ENCODE assay signal across 19 mouse cellular contexts in genomic region chr11:114666786-114667185, GRCm38 (mm10). TPM values are rescaled to one million over a fixed set of nuclear protein-coding genes. Genes with fewer than 3 reads are reported as not detected.
A peak's percentile ranks its signal among the peaks of the same experiment; 100 is the strongest.
DNase-seq lines count a peak whose midpoint lies in the region; ATAC-seq and TF ChIP-seq lines count a peak whose summit lies in the region.
"Had no signal": no experiment of that assay in that cellular context is flagged by ENCODE, and none has a peak within 500 bp of the region (broad histone marks: within the 10 kb centered on the region; RNA-seq: fewer than 3 reads in every experiment).

No protein-coding gene starts in this region.

- intact Hi-C loops in gastrocnemius, adult 2 months (cut with DNase I): no loop called here

- H3K4me2 ChIP-seq in embryonic facial prominence, embryonic 11.5 days (ENCODE audit: low read depth, low read length): peak overlapping the region; percentile 8; the same call in 1 of the 2 replicates
- no peak overlapping the region for H3K4me2 ChIP-seq in neural tube, embryonic 13.5 days
- H3K4me2 ChIP-seq: embryonic facial prominence, embryonic 13.5 days; forebrain, embryonic 13.5 days; heart, embryonic 13.5 days had no signal

- H3K79me2 ChIP-seq in MEL (ENCODE audit: control insufficient read depth, insufficient read depth, low read length, poor library complexity): peaks cover 26% of the 10 kb centered on the region

- WGBS in embryonic facial prominence, embryonic 11.5 days: 7% methylated on average over 13 of the region's 13 CpGs
- 13% methylated on average over 13 of the region's 13 CpGs for WGBS in embryonic facial prominence, embryonic 10.5 days
- 14% methylated on average over 13 of the region's 13 CpGs for WGBS in neural tube, embryonic 13.5 days

- no peaks in the 10 kb centered on the region for H3K4me1 ChIP-seq in embryonic facial prominence, embryonic 11.5 days (ENCODE audit: control insufficient read depth, insufficient read depth, low read length)
- H3K4me1 ChIP-seq in embryonic facial prominence, embryonic 10.5 days: peaks cover 25% of the 10 kb centered on the region
- peaks cover 28% of the 10 kb centered on the region for H3K4me1 ChIP-seq in neural tube, embryonic 13.5 days (replicated peaks)
- H3K4me1 ChIP-seq in ES-Bruce4 (ENCODE audit: control insufficient read depth, insufficient read depth, low read length) (no peaks in the 10 kb centered on the region), MEL (ENCODE audit: control insufficient read depth in 1 of 2, insufficient read depth in 2 of 2, low read length in 2 of 2) (peaks cover 8 to 16% of the 10 kb centered on the region in 2 experiments; a peak in 3 of 4 replicates)

- H3K27ac ChIP-seq in embryonic facial prominence, embryonic 11.5 days (replicated peaks; ENCODE audit: low read depth, low read length): no peak overlapping the region
- H3K27ac ChIP-seq in embryonic facial prominence, embryonic 10.5 days (replicated peaks): no peak overlapping the region
- H3K27ac ChIP-seq in neural tube, embryonic 13.5 days (replicated peaks): no peak overlapping the region
- peak overlapping the region; percentile 75 for H3K27ac ChIP-seq in ES-Bruce4 (ENCODE audit: insufficient read depth, low read length)
- H3K27ac ChIP-seq in MEL (ENCODE audit: control insufficient read depth, low read depth, low read length): peak overlapping the region; percentile 83
- no peak overlapping the region for H3K27ac ChIP-seq in gastrocnemius, adult 2 months
- H3K27ac ChIP-seq: embryonic facial prominence, embryonic 13.5 days; forebrain, embryonic 13.5 days; heart, embryonic 13.5 days had no signal

- TF ChIP-seq CTCF in ES-Bruce4 (IDR thresholded peaks at IDR 0.05; ENCODE audit: low read depth, low read length) (no peak), MEL (IDR thresholded peaks at IDR 0.05 in 2 of 3, conservative IDR thresholded peaks at IDR 0.05 in 1 of 3; ENCODE audit: control insufficient read depth in 1 of 3, insufficient read depth in 1 of 3, low read depth in 2 of 3, low read length in 3 of 3, poor library complexity in 1 of 3, severe bottlenecking in 1 of 3) (no peak)
- no peak for TF ChIP-seq CTCF in gastrocnemius, adult 2 months (IDR thresholded peaks at IDR 0.05)

- H3K4me3 ChIP-seq in embryonic facial prominence, embryonic 11.5 days (ENCODE audit: low read depth, low read length): no peak overlapping the region
- no peak overlapping the region for H3K4me3 ChIP-seq in embryonic facial prominence, embryonic 10.5 days
- no peak overlapping the region for H3K4me3 ChIP-seq in neural tube, embryonic 13.5 days
- H3K4me3 ChIP-seq in ES-Bruce4 (ENCODE audit: low read depth, low read length): peak overlapping the region; percentile 57
- peak overlapping the region; percentile 50 to 65 for H3K4me3 ChIP-seq in MEL (ENCODE audit: control insufficient read depth in 1 of 2, insufficient read depth in 1 of 2, low read depth in 2 of 2, low read length in 2 of 2)
- H3K4me3 ChIP-seq in gastrocnemius, adult 2 months: no peak overlapping the region
- H3K4me3 ChIP-seq: embryonic facial prominence, embryonic 13.5 days; forebrain, embryonic 13.5 days; heart, embryonic 13.5 days had no signal

- no peaks in the 10 kb centered on the region for H3K9me3 ChIP-seq in embryonic facial prominence, embryonic 11.5 days (replicated peaks; ENCODE audit: control insufficient read depth, low read length)
- no peaks in the 10 kb centered on the region for H3K9me3 ChIP-seq in embryonic facial prominence, embryonic 10.5 days
- no peaks in the 10 kb centered on the region for H3K9me3 ChIP-seq in neural tube, embryonic 13.5 days
- H3K9me3 ChIP-seq in ES-Bruce4 (replicated peaks; ENCODE audit: control insufficient read depth, insufficient read depth, low read length, poor library complexity, severe bottlenecking): no peaks in the 10 kb centered on the region
- H3K9me3 ChIP-seq in MEL (replicated peaks; ENCODE audit: insufficient read depth, low read length): no peaks in the 10 kb centered on the region
- H3K9me3 ChIP-seq: embryonic facial prominence, embryonic 13.5 days; forebrain, embryonic 13.5 days; heart, embryonic 13.5 days had no signal

- TF ChIP-seq EP300 in ES-Bruce4 (IDR thresholded peaks at IDR 0.05; ENCODE audit: insufficient read depth, low read depth, low read length): no peak
- no peak for TF ChIP-seq EP300 in MEL (IDR thresholded peaks at IDR 0.05; ENCODE audit: low read depth in 1 of 2, low read length in 2 of 2)

- TF ChIP-seq POLR2A in ES-Bruce4 (IDR thresholded peaks at IDR 0.05; ENCODE audit: insufficient read depth, low read length) (no peak), MEL (IDR thresholded peaks at IDR 0.05; ENCODE audit: control insufficient read depth in 1 of 2, insufficient read depth in 1 of 2, low read depth in 1 of 2, low read length in 2 of 2, poor library complexity in 1 of 2) (no peak; a peak in 1 of 4 replicates)

- H3K36me3 ChIP-seq in embryonic facial prominence, embryonic 11.5 days (replicated peaks; ENCODE audit: control insufficient read depth, insufficient read depth, low read depth, low read length): no peaks in the 10 kb centered on the region; the same call in 1 of the 2 replicates
- H3K36me3 ChIP-seq in embryonic facial prominence, embryonic 10.5 days (replicated peaks): peaks cover 22% of the 10 kb centered on the region
- peaks cover 18% of the 10 kb centered on the region for H3K36me3 ChIP-seq in neural tube, embryonic 13.5 days
- peaks cover 28% of the 10 kb centered on the region for H3K36me3 ChIP-seq in ES-Bruce4 (ENCODE audit: control insufficient read depth, insufficient read depth, low read length, poor library complexity, severe bottlenecking)
- H3K36me3 ChIP-seq in MEL (ENCODE audit: control insufficient read depth in 1 of 2, insufficient read depth in 2 of 2, low read length in 2 of 2): peaks cover 12 to 14% of the 10 kb centered on the region in 2 experiments

- H3K27me3 ChIP-seq in embryonic facial prominence, embryonic 11.5 days (ENCODE audit: control insufficient read depth, insufficient read depth, low read length): no peaks in the 10 kb centered on the region
- H3K27me3 ChIP-seq in embryonic facial prominence, embryonic 10.5 days (replicated peaks; ENCODE audit: low read depth, poor library complexity, severe bottlenecking): peaks cover 18% of the 10 kb centered on the region
- H3K27me3 ChIP-seq in neural tube, embryonic 13.5 days: peaks cover 3% of the 10 kb centered on the region; the same call in 1 of the 2 replicates
- H3K27me3 ChIP-seq in ES-Bruce4 (ENCODE audit: control insufficient read depth, insufficient read depth, low read length, poor library complexity, severe bottlenecking) (no peaks in the 10 kb centered on the region), MEL (ENCODE audit: control insufficient read depth in 1 of 2, insufficient read depth in 2 of 2, low read length in 2 of 2) (no peaks in the 10 kb centered on the region)

- no peak for TF ChIP-seq RAD21 in MEL (IDR thresholded peaks at IDR 0.05; ENCODE audit: low read depth, low read length)

- H3K9ac ChIP-seq in embryonic facial prominence, embryonic 11.5 days (replicated peaks; ENCODE audit: low read length): no peak overlapping the region
- H3K9ac ChIP-seq in neural tube, embryonic 13.5 days: 0 out of 2 replicates have a peak overlapping the region, but pooled peaks have one; percentile 17
- H3K9ac ChIP-seq in ES-Bruce4 (ENCODE audit: low read depth, poor library complexity, severe bottlenecking) (peak overlapping the region; percentile 63), MEL (ENCODE audit: control insufficient read depth, low read depth, low read length, poor library complexity, severe bottlenecking) (peak overlapping the region; percentile 75)
- H3K9ac ChIP-seq: embryonic facial prominence, embryonic 13.5 days; forebrain, embryonic 13.5 days; heart, embryonic 13.5 days had no signal

- ATAC-seq in embryonic facial prominence, embryonic 11.5 days (replicated peaks; ENCODE audit: insufficient number of reproducible peaks, low FRiP score, low TSS enrichment, low read depth): no peak
- no peak for ATAC-seq in neural tube, embryonic 13.5 days (ENCODE audit: low read depth)
- ATAC-seq: forebrain, embryonic 13.5 days; hindbrain, embryonic 16.5 days had no signal

- DNase-seq in embryonic facial prominence, embryonic 11.5 days (ENCODE audit: low spot score): no peak
- DNase-seq in embryonic facial prominence, embryonic 10.5 days (ENCODE audit: low spot score): no peak
- no peak for DNase-seq in neural tube, embryonic 10.5 days (ENCODE audit: extremely low spot score, low spot score)
- no peak for DNase-seq in MEL (ENCODE audit: low read depth, low spot score)
- DNase-seq in gastrocnemius, adult 2 months: no peak
- DNase-seq: adrenal gland, adult 2 months; adrenal gland, postnatal 25 days; cerebellum, adult 8-10 months; embryo, embryonic 11 days; gastrocnemius, postnatal 36 days; heart, adult 11 months; heart, postnatal 36 days; kidney, adult 11 months had no signal

TF ChIP-seq in MEL, 35 proteins besides CTCF, POLR2A, EP300 and RAD21 (continues in another document):
- TF ChIP-seq GATA1 (IDR thresholded peaks at IDR 0.05; ENCODE audit: low read depth, low read length): no peak
- no peak for TF ChIP-seq NRF1 (IDR thresholded peaks at IDR 0.05; ENCODE audit: insufficient read depth, low read depth, low read length, poor library complexity, severe bottlenecking)
- peak; percentile 49; the same call in 1 of the 2 replicates for TF ChIP-seq CHD1 (IDR thresholded peaks at IDR 0.05; ENCODE audit: low read depth, low read length)

RNA-seq across cellular contexts. Expression of gene Rpl38, which starts 1.5 kb away (rescaled TPM):
- 888 and 938 TPM in 2 replicates for polyA plus RNA-seq in embryonic facial prominence, embryonic 11.5 days (2014; fragmentation: Nextera tagmentation; extraction: Ambion mirVana)
- polyA plus RNA-seq in embryonic facial prominence, embryonic 10.5 days (2016; fragmentation: Nextera tagmentation; extraction: Ambion mirVana): 1,047 and 1,098 TPM in 2 replicates
- polyA plus RNA-seq in neural tube, embryonic 13.5 days (2015; fragmentation: Nextera tagmentation; extraction: Ambion mirVana): 821 and 850 TPM in 2 replicates
- 1,928 and 2,044 TPM in 2 replicates for polyA plus RNA-seq in ES-Bruce4 (2011; ENCODE audit: insufficient read depth, insufficient read length, low read depth, missing spikeins)
- total RNA-seq in MEL (2012; rRNA removed): 4,892 and 5,142 TPM in 2 replicates
- 1,000 to 10,000 TPM in 1 of 2 experiments, 100 to 1,000 TPM in 1; 851 to 1,236 TPM for polyA plus RNA-seq in MEL (2012; ENCODE audit: insufficient read depth in 1 of 2, insufficient read length in 2 of 2, low read depth in 1 of 2, low replicate concordance in 2 of 2, missing spikeins in 1 of 2)
- 100 to 1,000 TPM; 544 to 670 TPM for total RNA-seq in gastrocnemius, adult 2 months (2021)

RNA-seq across cellular contexts. Expression of gene Ttyh2, which starts 8.4 kb away (rescaled TPM):
- 15.5 and 16.4 TPM in 2 replicates for polyA plus RNA-seq in embryonic facial prominence, embryonic 11.5 days (2014; fragmentation: Nextera tagmentation; extraction: Ambion mirVana)
- polyA plus RNA-seq in embryonic facial prominence, embryonic 10.5 days (2016; fragmentation: Nextera tagmentation; extraction: Ambion mirVana): 14.9 and 16.1 TPM in 2 replicates
- 38.8 and 39.1 TPM in 2 replicates for polyA plus RNA-seq in neural tube, embryonic 13.5 days (2015; fragmentation: Nextera tagmentation; extraction: Ambion mirVana)
- polyA plus RNA-seq in ES-Bruce4 (2011; ENCODE audit: insufficient read depth, insufficient read length, low read depth, missing spikeins) (11.7 and 11.8 TPM in 2 replicates), MEL (2012; ENCODE audit: insufficient read depth in 1 of 2, insufficient read length in 2 of 2, low read depth in 1 of 2, low replicate concordance in 2 of 2, missing spikeins in 1 of 2) (1 to 10 TPM in 1 of 2 experiments, not detected in 1; 7.2 TPM)
- 9.7 and 10.4 TPM in 2 replicates for total RNA-seq in MEL (2012; rRNA removed)
- 10 to 100 TPM; 15.7 to 17.4 TPM for total RNA-seq in gastrocnemius, adult 2 months (2021)

Comparison
In these comparisons a context has a peak if more than half of its experiments do, and no peak if none do; other contexts are left out.
1. H3K27ac ChIP-seq: peak in ES-Bruce4 (single experiment) and MEL (single experiment); none in embryonic facial prominence, embryonic 11.5 days (single experiment), embryonic facial prominence, embryonic 10.5 days (single experiment), neural tube, embryonic 13.5 days (single experiment) and gastrocnemius, adult 2 months (single experiment).
2. H3K4me3 ChIP-seq: peak in ES-Bruce4 (single experiment) and MEL (2 of 2); none in embryonic facial prominence, embryonic 11.5 days (single experiment), embryonic facial prominence, embryonic 10.5 days (single experiment), neural tube, embryonic 13.5 days (single experiment) and gastrocnemius, adult 2 months (single experiment).